Mouse (Mus musculus): ENCODE measurements around the gene Notch3. TPM values are rescaled to one million over a fixed set of nuclear protein-coding genes. Genes with fewer than 3 reads are reported as not detected.
"Not testable (repeated sequence)": the region's sequence is repeated elsewhere in the genome, so short reads cannot be mapped to it uniquely, and the experiment has no call there.

The Notch3 gene
- not detected for polyA plus RNA-seq (2017; shearing (Covaris generic))

GRCm38 (mm10) chr17:32166687-32167086, at the start of gene Notch3:
Gene Notch3 (minus strand): TSS chr17:32166852.
- ATAC-seq: no peak

DNA sequence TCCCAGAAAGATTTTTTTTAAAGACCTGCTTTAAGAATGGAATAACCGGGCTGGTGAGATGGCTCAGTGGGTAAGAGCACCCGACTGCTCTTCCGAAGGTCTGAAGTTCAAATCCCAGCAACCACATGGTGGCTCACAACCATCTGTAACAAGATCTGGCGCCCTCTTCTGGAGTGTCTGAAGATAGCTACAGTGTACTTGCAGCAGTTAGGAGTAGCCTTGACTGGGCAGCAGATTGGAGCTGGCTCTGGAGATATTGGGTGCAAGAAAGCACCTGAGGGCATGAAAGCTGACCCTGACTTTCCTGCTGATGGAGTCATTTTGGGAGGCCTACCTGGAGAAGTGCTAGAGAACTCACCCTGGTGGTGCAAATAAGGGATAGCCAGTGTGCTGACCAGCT, 48.9 kb upstream of the Notch3 start:
- ATAC-seq: not testable (repeated sequence)

- ATAC-seq: not testable (repeated sequence)
These were observed 44.9 kb upstream of the Notch3 start for GRCm38 (mm10) chr17:32211554-32211953.

GRCm38 (mm10) chr17:32209752-32210151, 43.1 kb upstream of the Notch3 start:
- ATAC-seq: no peak

DNA sequence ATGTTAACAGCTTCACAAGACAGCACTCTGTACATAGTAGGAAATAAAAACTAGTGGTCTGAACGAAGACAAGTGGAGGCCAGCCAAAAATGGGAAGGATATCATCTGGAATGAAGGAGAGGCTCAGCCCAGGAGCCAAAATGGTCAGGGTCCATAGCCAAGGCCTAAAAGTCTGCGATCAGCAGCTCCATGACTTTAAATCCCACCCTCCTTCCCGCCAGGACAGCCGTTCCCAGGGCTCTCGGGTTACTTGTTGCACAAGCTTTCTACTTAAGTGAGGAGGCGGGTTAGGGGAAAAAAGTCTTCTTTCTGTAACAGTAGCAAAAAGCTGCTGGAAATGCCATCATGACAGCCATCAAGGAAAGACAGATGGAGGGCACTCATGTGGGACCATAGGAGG, 42.5 kb upstream of the Notch3 start:
- no peak for ATAC-seq

GRCm38 (mm10) chr17:32207586-32208245, 41.1 kb upstream of the Notch3 start:
- no peak for ATAC-seq

DNA sequence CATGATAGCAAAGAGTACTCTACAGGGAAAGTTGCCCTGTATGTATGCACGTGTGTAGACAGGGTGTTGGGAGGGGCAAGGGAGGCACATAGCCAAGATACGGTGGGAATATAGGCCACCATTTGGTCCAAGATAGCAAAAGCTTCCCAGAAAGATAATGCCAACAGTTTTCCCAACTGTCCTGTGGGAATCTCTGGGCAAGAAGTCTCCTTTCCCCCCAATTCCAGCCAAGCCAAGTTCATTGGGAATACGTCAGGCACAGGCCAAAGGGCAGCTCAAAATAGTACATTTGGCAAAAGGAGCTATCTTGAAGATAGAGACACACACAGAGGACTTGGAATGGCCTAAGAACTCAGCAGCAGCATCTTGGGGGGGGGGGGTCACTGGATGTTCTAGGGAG, 38.7 kb upstream of the Notch3 start:
- no peak for ATAC-seq

DNA sequence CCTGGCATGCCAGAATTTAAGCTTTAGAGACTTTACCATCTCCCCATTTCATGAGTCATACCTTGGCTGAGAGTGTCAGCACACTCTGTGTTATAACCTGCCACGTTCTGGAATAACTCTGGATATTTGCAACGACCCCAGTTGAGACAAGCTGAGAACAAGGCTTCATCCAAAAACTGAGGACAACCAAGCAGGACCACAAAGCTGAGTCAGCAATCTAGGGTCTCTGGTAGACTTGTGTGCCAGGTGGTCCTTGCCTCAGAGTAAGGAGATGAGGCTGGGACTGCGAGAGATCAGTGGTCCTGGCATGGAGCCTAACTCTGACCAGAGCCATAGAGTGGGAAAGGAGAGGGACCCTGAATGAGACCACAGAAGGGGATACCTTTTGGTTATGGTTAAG, 36.3 kb upstream of the Notch3 start:
- ATAC-seq: no peak

- no peak for ATAC-seq
These were observed 34.4 kb upstream of the Notch3 start for GRCm38 (mm10) chr17:32201086-32201485.

- ATAC-seq: no peak
These were observed 33.1 kb upstream of the Notch3 start for GRCm38 (mm10) chr17:32199796-32200195.

DNA sequence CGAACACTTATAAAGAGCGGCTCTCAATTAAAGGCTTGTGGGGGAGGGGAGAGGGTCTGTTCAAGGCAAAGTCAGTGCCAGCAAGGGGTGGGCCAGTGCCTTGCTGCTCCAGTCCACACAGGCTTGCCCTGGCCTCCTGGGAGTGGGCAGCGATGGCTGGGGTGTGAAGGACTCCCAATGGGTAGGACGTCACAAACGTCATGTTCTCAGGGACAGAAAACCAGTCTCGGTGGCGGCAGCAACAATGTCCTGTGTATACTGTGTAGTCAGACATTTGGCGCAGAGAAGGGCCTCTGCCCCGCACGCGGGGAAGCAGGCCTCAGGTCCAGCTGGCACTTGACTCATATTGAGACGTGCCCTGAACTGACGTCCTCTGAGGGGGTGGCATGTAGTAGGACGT, 30.5 kb upstream of the Notch3 start:
- ATAC-seq: no peak

GRCm38 (mm10) chr17:32195725-32196124, 29.1 kb upstream of the Notch3 start:
- no peak for ATAC-seq

GRCm38 (mm10) chr17:32193010-32193409, 26.4 kb upstream of the Notch3 start:
- ATAC-seq: no peak

GRCm38 (mm10) chr17:32189850-32190249, 23.2 kb upstream of the Notch3 start:
- no peak for ATAC-seq

GRCm38 (mm10) chr17:32188863-32189636, 22.4 kb upstream of the Notch3 start, which contains the start of gene Ephx3:
Gene Ephx3 (minus strand): TSS chr17:32189549.
- ATAC-seq: no peak

DNA sequence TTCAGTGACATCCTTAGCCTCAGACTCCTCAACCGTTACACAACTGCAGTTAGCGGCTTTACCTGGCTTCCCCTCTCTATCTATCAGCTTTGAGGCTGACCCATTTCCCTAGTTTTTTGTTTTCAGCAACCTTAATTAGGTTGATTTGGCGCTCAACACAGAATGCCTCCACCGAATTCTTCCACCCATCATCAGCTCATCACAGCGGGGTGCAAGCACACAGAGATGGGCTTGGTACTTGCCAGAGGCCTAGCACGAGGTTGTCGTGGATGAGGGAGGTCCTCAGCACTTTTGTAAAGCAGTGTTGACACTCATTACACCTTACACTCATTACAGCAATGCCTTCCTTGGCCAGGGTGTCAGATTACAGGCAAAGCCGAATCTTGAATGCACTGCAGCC, 16.4 kb upstream of the Notch3 start:
- no peak for ATAC-seq

DNA sequence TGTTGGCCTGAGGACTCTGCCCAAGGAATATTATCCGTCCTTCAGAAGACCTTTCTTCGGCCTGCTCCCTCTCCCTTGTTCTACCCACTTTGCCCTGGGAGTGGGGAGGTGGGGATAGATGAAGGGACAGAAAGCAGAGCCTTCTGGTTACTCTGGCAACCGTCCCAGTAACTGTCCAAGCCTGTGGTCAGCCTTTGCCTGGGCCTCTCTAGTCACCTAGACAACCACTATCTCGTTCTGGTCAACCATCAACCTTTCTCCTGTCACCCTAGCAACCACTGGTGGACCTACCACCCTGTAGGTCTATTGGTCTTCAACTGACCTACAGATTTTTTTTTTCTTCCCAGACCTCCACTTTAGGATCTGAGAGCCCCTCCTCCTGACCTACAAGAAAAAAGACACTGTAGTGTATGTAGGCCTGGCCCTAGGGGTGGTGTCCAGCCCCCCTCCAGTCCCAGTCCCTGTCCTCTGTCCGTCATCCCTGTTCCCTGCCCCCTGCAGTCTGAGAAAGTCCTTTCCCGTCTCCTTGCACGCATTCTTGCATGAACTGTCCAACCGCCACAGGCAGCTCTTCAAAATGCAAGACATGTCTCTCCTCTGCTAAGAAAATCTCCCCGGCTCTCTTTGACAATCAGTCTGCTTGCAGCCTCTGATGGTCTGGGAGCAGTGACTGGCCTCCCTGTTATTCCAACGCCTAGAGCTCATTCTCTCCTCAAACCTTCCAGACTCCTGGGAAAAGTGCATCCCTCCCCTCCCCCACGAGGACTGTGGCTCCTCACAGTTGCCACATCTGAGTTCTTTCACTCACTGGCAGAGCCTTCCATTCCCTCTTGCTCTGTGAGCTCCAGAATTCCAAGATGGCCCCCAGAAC, 13.2 kb upstream of the Notch3 start:
- no peak for ATAC-seq

- no peak for ATAC-seq
These were observed 10.3 kb upstream of the Notch3 start for GRCm38 (mm10) chr17:32176919-32177318.

GRCm38 (mm10) chr17:32173166-32173565, 6.5 kb upstream of the Notch3 start:
- no peak for ATAC-seq

- no peak for ATAC-seq
These were observed 5.8 kb upstream of the Notch3 start for GRCm38 (mm10) chr17:32172485-32172884.

DNA sequence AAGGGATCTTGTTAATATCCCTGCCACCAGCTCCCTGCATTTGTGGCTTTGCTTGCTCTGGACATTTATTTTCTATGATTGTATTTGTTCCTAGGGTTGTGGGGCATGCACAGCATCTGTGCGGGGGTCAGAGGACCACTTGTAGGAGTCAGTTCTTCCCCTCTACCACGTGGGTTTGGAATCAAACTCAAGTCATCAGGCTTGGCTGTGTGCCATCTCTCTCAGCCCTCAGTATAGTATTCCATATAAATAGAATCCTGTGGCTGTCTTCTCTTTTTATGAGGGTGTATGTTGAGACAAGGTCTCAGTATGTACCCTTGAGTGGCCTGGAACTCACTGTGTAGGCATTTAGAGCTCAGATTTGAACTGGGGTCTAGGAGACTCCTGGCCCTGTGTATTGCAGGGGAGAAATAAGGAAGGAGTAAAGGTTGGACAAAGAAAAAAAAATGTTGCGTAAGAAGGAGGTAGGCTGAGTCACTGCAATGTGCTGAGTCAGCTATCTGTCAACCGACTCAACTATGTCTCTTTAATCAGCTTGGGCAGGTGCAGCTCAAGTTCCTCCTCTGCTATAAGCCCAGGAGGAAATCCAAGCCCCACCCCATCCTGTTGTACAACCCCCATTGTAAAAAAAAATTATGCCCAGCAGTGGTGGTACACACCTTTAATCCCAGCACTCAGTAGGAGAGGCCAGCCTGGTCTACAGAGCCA, 3.0 kb upstream of the Notch3 start:
- no peak for ATAC-seq

DNA sequence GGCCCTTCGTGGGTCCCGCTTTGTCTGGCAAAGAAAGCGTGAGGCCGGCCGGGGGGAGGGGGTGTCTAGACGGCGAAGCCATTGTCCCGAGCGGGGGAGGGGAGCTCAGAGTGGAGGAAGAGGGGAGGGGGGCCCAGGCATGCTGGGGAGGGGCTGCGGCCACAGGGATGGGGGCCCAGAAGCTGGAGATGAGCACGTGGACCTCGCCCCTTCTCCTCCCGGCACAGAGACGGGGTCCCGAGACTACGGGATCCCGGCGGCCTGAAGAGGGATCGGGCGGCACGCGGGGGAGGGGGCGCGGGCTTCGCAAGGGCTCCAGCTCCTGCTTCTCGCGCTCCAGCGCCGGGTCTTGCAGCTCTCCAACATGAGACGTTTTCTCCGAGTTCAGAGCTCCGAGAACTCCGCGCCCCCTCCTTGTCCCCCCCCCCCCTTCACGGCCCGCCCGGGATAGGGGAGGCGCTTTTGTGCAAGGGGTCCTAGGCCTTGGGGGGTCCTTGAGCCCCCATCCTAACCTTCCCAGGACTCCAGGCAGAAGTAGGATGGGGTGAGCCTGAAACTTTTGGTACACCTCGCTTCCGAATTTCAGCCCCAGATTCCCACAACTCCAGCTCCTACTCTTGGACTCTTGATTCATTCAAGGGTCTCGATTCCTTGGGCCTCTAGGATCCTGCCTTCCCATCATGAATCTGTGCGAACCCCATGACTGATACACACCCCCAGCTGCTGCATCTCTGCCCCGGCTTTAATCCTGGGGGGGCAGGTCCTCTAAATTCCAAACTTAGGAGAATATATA, 653 bp downstream of the Notch3 start:
- ATAC-seq: no peak
